Mouse (Mus musculus) MEL (cell line): Measurements from ENCODE around the gene Wdr27. TPM values are rescaled to one million over a fixed set of nuclear protein-coding genes. Genes with fewer than 3 reads are reported as not detected.

Source experiments
- DNase-seq: peaks from one replicate; pipeline ENCODE4 v3.0.0; 2011; ENCODE audit warnings: low read depth, low spot score
- H3K27ac ChIP-seq: 2 replicates; pipeline ENCODE4 v1.5.1; 2012; ENCODE audit warnings: low read depth, mild to moderate bottlenecking, control low read depth, low read length, moderate library complexity; ENCODE audit not compliant: control insufficient read depth
- H3K27me3 ChIP-seq, 2 experiments: fragments of 150-350 bp in 1 of 2; sonication (generic) in 1 of 2; 2 replicates each; pipeline ENCODE4 v1.6.1; 2012; ENCODE audit warnings: low read length in 2 of 2, mild to moderate bottlenecking in 2 of 2, improper control_type of control experiment in 1 of 2, moderate library complexity in 1 of 2; ENCODE audit not compliant: insufficient read depth in 2 of 2, control insufficient read depth in 1 of 2
- H3K36me3 ChIP-seq, 2 experiments: 2 replicates each; pipeline ENCODE4 v1.6.1; 2012 to 2014; ENCODE audit warnings: low read length in 2 of 2, improper control_type of control experiment in 1 of 2, inconsistent platforms in 1 of 2, mild to moderate bottlenecking in 1 of 2; ENCODE audit not compliant: insufficient read depth in 2 of 2, control insufficient read depth in 1 of 2
- H3K4me1 ChIP-seq, 2 experiments: fragments of 150-350 bp in 1 of 2; sonication (generic) in 1 of 2; 2 replicates each; pipeline ENCODE4 v1.6.1; 2012; ENCODE audit warnings: low read length in 2 of 2, improper control_type of control experiment in 1 of 2, mild to moderate bottlenecking in 1 of 2; ENCODE audit not compliant: insufficient read depth in 2 of 2, control insufficient read depth in 1 of 2
- H3K4me3 ChIP-seq, 2 experiments: fragments of 150-350 bp in 1 of 2; sonication (generic) in 1 of 2; 2 replicates each; pipeline ENCODE4 v1.5.1; 2012; ENCODE audit warnings: low read depth in 2 of 2, low read length in 2 of 2, mild to moderate bottlenecking in 2 of 2, moderate library complexity in 2 of 2, control low read depth in 1 of 2, improper control_type of control experiment in 1 of 2; ENCODE audit not compliant: control insufficient read depth in 1 of 2, insufficient read depth in 1 of 2
- H3K79me2 ChIP-seq: 2 replicates; pipeline ENCODE4 v1.6.1; 2012; ENCODE audit warnings: mild to moderate bottlenecking, low read length, moderate library complexity; ENCODE audit not compliant: control insufficient read depth, poor library complexity, insufficient read depth
- H3K9ac ChIP-seq: 2 replicates; pipeline ENCODE4 v1.6.1; 2012; ENCODE audit warnings: low read depth, mild to moderate bottlenecking, control low read depth, low read length, moderate library complexity; ENCODE audit not compliant: control insufficient read depth, poor library complexity, severe bottlenecking
- H3K9me3 ChIP-seq: fragments of 150-350 bp; sonication (generic); replicated peaks from 2 replicates; pipeline ENCODE4 v1.6.1; 2012; ENCODE audit warnings: mild to moderate bottlenecking, low read length, improper control_type of control experiment, moderate library complexity; ENCODE audit not compliant: insufficient read depth
- BHLHE40 ChIP-seq: IDR thresholded peaks from 2 replicates; pipeline ENCODE4 v1.6.1; 2012; ENCODE audit warnings: low read depth, mild to moderate bottlenecking, inconsistent platforms, low read length, improper control_type of control experiment, borderline replicate concordance
- CTCF ChIP-seq, 3 experiments: IDR thresholded peaks in 2 of 3; conservative IDR thresholded peaks in 1 of 3; 2 replicates each; pipeline ENCODE4 v1.5.1; 2011 to 2012; ENCODE audit warnings: low read length in 3 of 3, low read depth in 2 of 3, mild to moderate bottlenecking in 2 of 3, improper control_type of control experiment in 1 of 3, inconsistent platforms in 1 of 3, mixed read lengths in 1 of 3, moderate library complexity in 1 of 3; ENCODE audit not compliant: control insufficient read depth in 1 of 3, insufficient read depth in 1 of 3, poor library complexity in 1 of 3, severe bottlenecking in 1 of 3
- E2F4 ChIP-seq: IDR thresholded peaks from 2 replicates; pipeline ENCODE4 v1.6.1; 2011; ENCODE audit warnings: low read depth, low read length, improper control_type of control experiment, borderline replicate concordance
- GABPA ChIP-seq: IDR thresholded peaks from 2 replicates; pipeline ENCODE4 v1.6.1; 2012; ENCODE audit warnings: low read depth, mild to moderate bottlenecking, inconsistent platforms, low read length, improper control_type of control experiment, moderate library complexity
- GATA1 ChIP-seq: IDR thresholded peaks from 2 replicates; pipeline ENCODE4 v1.6.1; 2011; ENCODE audit warnings: low read depth, low read length, improper control_type of control experiment
- JUND ChIP-seq: IDR thresholded peaks from 2 replicates; pipeline ENCODE4 v1.6.1; 2011; ENCODE audit warnings: low read depth, mild to moderate bottlenecking, improper control_type of control experiment, low read length
- MAFK ChIP-seq: IDR thresholded peaks from 2 replicates; pipeline ENCODE4 v1.6.1; 2011; ENCODE audit warnings: low read depth, mild to moderate bottlenecking, low read length, improper control_type of control experiment, borderline replicate concordance
- MAZ ChIP-seq: IDR thresholded peaks from 2 replicates; pipeline ENCODE4 v1.6.1; 2012; ENCODE audit warnings: low read depth, mild to moderate bottlenecking, inconsistent platforms, low read length, improper control_type of control experiment
- MYB ChIP-seq: IDR thresholded peaks from 2 replicates; pipeline ENCODE4 v1.6.1; 2011; ENCODE audit warnings: mild to moderate bottlenecking, low read depth, low read length, improper control_type of control experiment
- MYC ChIP-seq: IDR thresholded peaks from 2 replicates; pipeline ENCODE4 v1.6.1; 2011; ENCODE audit warnings: low read depth, mild to moderate bottlenecking, low read length, improper control_type of control experiment, moderate library complexity
- NELFE ChIP-seq: IDR thresholded peaks from 2 replicates; pipeline ENCODE4 v1.6.1; 2011; ENCODE audit warnings: low read depth, low read length, improper control_type of control experiment
- NRF1 ChIP-seq: IDR thresholded peaks from 2 replicates; pipeline ENCODE4 v1.6.1; 2014; ENCODE audit warnings: low read depth, mild to moderate bottlenecking, inconsistent platforms, low read length, improper control_type of control experiment, moderate library complexity; ENCODE audit not compliant: poor library complexity, insufficient read depth, severe bottlenecking
- POLR2AphosphoS5 ChIP-seq: IDR thresholded peaks from 2 replicates; pipeline ENCODE4 v1.6.1; 2012; ENCODE audit warnings: low read depth, borderline replicate concordance, mild to moderate bottlenecking, inconsistent platforms, low read length, moderate library complexity, mixed read lengths
- RAD21 ChIP-seq: IDR thresholded peaks from 2 replicates; pipeline ENCODE4 v1.6.1; 2011; ENCODE audit warnings: mild to moderate bottlenecking, low read depth, low read length, improper control_type of control experiment
- RCOR1 ChIP-seq: IDR thresholded peaks from 2 replicates; pipeline ENCODE4 v1.6.1; 2012; ENCODE audit warnings: low read depth, mild to moderate bottlenecking, inconsistent platforms, low read length, improper control_type of control experiment
- SIN3A ChIP-seq: IDR thresholded peaks from 2 replicates; pipeline ENCODE4 v1.6.1; 2012; ENCODE audit warnings: low read length, improper control_type of control experiment, inconsistent platforms
- TAL1 ChIP-seq: IDR thresholded peaks from 2 replicates; pipeline ENCODE4 v1.6.1; 2012; ENCODE audit warnings: mild to moderate bottlenecking, inconsistent platforms, low read length, moderate library complexity, mixed read lengths
- UBTF ChIP-seq: IDR thresholded peaks from 2 replicates; pipeline ENCODE4 v1.6.1; 2012; ENCODE audit warnings: low read depth, mild to moderate bottlenecking, inconsistent platforms, low read length, improper control_type of control experiment, moderate library complexity, borderline replicate concordance; ENCODE audit not compliant: insufficient read depth
- USF1 ChIP-seq: IDR thresholded peaks from 2 replicates; pipeline ENCODE4 v1.6.1; 2014; ENCODE audit warnings: low read depth, mild to moderate bottlenecking, inconsistent platforms, low read length, improper control_type of control experiment, moderate library complexity
- USF2 ChIP-seq, 2 experiments: IDR thresholded peaks; 2 replicates each; pipeline ENCODE4 v1.6.1; 2011 to 2012; ENCODE audit warnings: improper control_type of control experiment in 2 of 2, low read length in 2 of 2, borderline replicate concordance in 1 of 2, inconsistent platforms in 1 of 2, low read depth in 1 of 2, mild to moderate bottlenecking in 1 of 2; ENCODE audit not compliant: insufficient read depth in 1 of 2
- ZKSCAN1 ChIP-seq: IDR thresholded peaks from 2 replicates; pipeline ENCODE4 v1.6.1; 2012; ENCODE audit warnings: low read depth, mild to moderate bottlenecking, inconsistent platforms, low read length, improper control_type of control experiment, moderate library complexity
- polyA plus RNA-seq, 2 experiments: library from polyadenylated mRNA; stranded (reverse) in 1 of 2; unstranded in 1 of 2; fragments of >175 nt in 1 of 2; fragments of >200 nt in 1 of 2; gene quantifications; 2 replicates each; pipeline versions ENCODE4 v1.2.1 to v1.2.4; 2012; ENCODE audit warnings: low replicate concordance in 2 of 2, low read depth in 1 of 2; ENCODE audit not compliant: insufficient read length in 2 of 2, insufficient read depth in 1 of 2, missing spikeins in 1 of 2
- total RNA-seq: library from RNA; depleted of rRNA; stranded (reverse); fragments of 300-350 nt; gene quantifications from 2 replicates; pipeline ENCODE4 v1.2.3, GENCODE M21; 2012

Gene Wdr27
- total and polyA plus RNA-seq, 3 experiments, result 0.69 to 1.4 TPM; not detected in 1

DNA sequence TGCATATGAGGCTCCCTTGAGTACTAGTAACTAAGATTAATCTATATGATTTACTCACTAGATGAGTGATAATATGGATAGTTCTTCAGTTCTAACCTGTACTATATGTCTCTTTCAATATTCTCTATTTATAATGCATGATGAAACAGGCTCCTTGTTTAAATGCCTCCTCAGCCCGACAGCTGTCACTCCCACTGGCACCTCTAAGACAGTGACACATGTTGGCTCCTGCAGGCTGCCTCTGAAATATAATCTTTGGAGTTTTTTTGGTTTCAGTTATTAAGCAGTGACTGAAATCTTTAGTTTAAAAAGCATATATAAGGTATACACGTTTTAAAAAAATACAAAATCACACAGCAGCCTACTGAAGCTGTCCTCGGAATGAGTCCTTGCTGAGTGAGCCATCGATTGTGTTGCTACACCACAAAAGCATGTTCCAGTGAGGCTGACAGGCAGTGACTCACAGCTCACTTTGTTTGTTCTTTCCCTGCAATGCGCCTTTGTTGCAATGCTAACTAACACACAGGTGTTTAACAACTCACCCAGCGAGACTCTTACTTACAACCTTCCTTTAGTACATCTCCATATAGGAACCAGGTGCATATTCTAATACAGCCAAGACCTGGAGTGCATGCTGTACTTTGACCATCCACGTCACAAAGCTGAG lies 6.3 kb upstream of the Wdr27 start:
- Histone ChIP-seq H3K27ac (no peak overlapping the region), H3K4me3 (no peak overlapping the region), H3K4me1 (peaks cover 5 to 7% of the 10 kb centered on the region in 2 experiments; a peak in 3 of 4 replicates), H3K36me3 (peaks cover 22 to 58% of the 10 kb centered on the region in 2 experiments), H3K9ac (no peak overlapping the region), H3K79me2 (peaks cover 7% of the 10 kb centered on the region), H3K9me3 (no peaks in the 10 kb centered on the region), H3K27me3 (no peaks in the 10 kb centered on the region)
- TF ChIP-seq USF2 (IDR thresholded peaks at IDR 0.05; ENCODE audit: borderline replicate concordance in 1 of 2, insufficient read depth in 1 of 2, low read depth in 1 of 2, low read length in 2 of 2) (no peak), MYC (no peak), USF1 (no peak), JUND (no peak), ZKSCAN1 (no peak), SIN3A (no peak), MAFK (no peak), GATA1 (no peak), E2F4 (no peak), UBTF (no peak), MYB (no peak), MAZ (no peak), POLR2AphosphoS5 (no peak), CTCF (IDR thresholded peaks at IDR 0.05 in 2 of 3, conservative IDR thresholded peaks at IDR 0.05 in 1 of 3; ENCODE audit: control insufficient read depth in 1 of 3, insufficient read depth in 1 of 3, low read depth in 2 of 3, low read length in 3 of 3, poor library complexity in 1 of 3, severe bottlenecking in 1 of 3) (no peak), RAD21 (no peak), NRF1 (no peak), GABPA (no peak), RCOR1 (no peak), TAL1 (no peak), BHLHE40 (no peak)
- no peak for DNase-seq

DNA sequence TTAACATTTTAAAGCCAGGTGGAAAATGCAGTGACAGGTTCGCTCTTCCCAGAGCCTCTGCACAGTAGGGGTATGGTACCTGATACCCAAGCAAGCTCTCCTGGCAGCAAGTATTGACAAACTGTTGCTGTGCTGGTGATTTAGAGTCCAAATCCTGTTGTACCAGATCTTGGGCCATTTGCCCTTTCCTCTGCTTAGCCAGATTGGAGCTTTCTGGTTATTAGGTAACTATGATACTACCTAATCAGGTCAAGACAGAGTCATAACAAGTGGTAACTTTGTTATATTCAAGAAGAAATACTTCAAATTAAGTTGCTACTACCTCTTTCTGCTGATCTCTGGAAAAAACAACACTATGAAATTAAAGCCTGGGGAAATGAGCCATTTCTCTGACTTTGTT lies 1.6 kb upstream of the Wdr27 start:
- TF ChIP-seq USF1 (no peak), NELFE (no peak)
- TF ChIP-seq, all 39 proteins: peak for 0
- no peaks in the 10 kb centered on the region for H3K27me3 ChIP-seq
- H3K9ac ChIP-seq, result no peak overlapping the region
- H3K79me2 ChIP-seq, result peaks cover 9% of the 10 kb centered on the region
- peaks cover 12 to 24% of the 10 kb centered on the region in 2 experiments for H3K36me3 ChIP-seq
- H3K9me3 ChIP-seq, result no peaks in the 10 kb centered on the region
- no peak overlapping the region for H3K27ac ChIP-seq
- H3K4me3 ChIP-seq, result no peak overlapping the region
- peaks cover 0 to 5% of the 10 kb centered on the region in 2 experiments; a peak in 1 of 4 replicates for H3K4me1 ChIP-seq
- DNase-seq, result no peak
